Mouse (Mus musculus): ENCODE measurements around the gene Efcab8.

DNA sequence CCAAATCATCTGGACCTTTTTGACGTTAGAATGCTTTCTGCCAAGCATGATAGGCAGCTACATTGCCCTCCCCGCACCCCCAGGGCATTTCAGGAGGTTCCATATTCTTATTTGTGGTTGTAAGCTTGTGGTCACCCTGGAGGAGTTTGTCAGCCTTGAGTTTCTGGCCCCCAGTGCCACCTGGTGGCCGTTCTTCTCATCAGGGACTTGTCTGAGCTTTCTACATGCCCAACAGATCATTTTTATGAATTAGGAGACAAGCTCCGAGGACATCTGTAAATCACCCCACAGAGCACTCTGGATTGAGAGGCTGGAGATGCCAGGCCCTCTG is 71.3 kb downstream of the Efcab8 start:
- TF ChIP-seq MAFK (IDR thresholded peaks at IDR 0.05; ENCODE audit: insufficient read depth, low read depth, low read length) (no peak), ZC3H11A (IDR thresholded peaks at IDR 0.05; ENCODE audit: borderline replicate concordance, low read depth, low read length) (no peak), ZNF384 (IDR thresholded peaks at IDR 0.05; ENCODE audit: low read depth, low read length) (no peak), HCFC1 (IDR thresholded peaks at IDR 0.05; ENCODE audit: borderline replicate concordance, insufficient read depth, low read length) (no peak)

Measured in ES-E14 (cell line).